Mouse (Mus musculus) ES-CJ7 (cell line): ENCODE measurements around the gene Bcl2l13.

Experiments used
- DNase-seq: peaks from one replicate; pipeline ENCODE4 v3.0.0; 2011; ENCODE audit warnings: low read depth, low spot score

The Bcl2l13 gene

DNA sequence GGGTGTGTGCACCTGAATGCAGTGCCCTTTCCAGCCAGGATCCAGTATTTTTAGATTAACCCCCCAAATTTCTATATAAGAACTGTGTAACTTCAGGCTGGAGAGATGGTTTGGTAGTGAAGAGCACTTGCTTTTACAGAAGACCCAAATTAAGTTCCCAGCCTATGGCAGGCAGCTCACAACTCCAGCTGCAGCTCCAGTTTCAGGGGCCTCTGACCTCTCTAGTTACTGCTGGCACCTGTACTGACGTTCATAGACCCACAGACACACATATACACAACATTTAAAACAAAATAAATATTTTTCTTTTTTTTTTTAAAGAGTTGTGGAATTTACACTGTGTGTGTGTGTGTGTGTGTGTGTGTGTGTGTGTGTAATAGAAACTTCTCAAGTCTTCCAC, 93.4 kb downstream of the Bcl2l13 start:
- DNase-seq = no peak

DNA sequence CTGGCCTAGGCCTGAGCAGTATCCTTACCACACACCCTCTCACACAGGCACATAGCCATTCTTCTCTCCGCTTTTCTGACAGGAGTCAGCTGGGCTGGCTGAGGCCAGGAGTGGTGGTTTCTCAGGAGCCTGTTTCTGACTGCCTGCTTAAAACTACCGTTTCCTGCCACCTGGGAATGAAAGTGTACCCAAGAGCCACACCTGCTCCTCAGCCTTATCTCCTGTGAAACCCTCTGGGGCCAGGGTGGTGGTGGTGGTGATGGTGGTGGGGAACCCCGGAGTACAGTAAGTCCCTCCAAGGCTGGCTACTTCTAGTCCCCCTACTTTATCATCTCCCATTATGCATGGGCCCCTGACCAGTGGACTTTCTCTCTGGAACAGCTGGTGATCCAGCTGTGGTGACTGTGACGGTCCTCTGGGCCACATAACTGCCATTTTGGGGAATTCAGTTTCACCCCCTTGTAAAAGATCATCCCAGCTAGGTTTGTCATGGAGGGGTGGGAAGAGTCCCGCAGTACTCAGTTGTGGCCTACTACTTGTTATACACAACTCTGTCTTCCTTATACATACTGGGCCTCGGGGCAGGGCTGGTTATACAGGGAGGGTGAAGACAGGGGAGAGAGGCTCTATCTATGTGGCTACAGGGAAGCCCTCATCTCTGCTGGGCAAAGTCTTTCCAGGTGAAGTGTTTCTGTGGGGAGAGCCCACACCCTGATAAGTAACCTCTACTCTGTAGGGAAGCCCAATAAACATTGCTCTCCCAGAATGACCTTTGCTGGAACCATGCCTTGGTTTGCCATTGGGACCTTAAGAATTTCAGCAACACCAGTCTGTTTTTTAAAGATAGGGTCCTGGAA, 94.7 kb downstream of the Bcl2l13 start:
- no peak for DNase-seq

DNA sequence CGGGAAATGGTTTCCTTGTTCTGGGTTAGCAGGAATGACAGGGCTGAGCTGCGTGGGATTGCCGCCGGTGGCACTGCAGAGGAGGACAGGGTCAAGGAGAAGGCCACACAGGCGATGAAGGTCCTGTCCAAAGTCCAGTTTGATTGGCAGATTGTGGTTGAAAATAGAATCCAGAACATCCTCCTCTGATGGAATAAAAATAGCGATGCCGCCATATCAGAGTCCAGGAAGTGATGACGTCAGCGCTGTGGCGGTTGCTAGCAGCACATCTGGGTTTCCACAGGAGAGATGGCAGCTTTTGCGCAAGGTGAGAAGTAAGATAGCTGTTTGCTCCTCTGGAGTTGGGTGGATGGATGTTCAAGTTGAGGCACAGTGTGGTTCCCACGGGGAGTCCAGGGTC, 96.6 kb downstream of the Bcl2l13 start:
- DNase-seq = no peak

DNA sequence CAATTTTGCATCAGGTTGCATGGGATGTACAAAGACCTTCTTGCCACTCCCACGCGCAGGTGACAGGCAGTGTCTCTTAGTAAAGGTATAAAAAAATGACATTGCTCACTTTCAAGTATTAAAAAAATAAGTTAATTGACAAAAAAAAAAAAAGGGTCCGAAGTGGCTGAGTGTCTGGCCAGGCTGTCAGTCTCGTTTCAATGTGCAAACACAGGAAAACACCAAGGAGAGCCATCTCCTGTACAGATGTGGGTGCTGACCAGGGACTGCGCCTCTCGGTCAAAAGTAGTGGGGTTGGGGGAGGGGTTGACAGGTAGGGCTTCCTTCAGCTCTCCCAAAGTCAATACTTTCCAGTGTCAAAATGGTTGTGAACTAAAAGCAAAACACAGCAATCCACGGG, 97.7 kb downstream of the Bcl2l13 start:
- no peak for DNase-seq

DNA sequence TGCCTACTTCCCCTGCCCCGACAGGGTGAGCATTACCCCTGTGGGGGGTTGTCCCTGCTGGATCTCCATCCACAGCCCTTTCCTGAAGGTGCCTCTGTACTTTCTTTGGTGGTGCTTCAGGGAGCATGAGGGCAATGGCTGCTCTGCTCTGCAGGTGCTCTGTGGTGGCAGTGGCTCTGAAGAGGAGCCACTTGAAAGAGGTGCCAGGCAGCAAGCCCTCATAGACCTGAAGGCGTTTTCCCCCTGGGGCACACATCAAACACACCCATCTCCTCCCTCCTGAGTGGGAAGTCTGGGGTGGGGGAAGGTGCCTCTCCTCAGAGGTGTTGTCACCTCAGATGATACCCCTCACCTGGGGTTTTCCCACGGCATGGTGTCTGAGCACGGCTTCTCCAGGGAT, 98.2 kb downstream of the Bcl2l13 start:
- no peak for DNase-seq

DNA sequence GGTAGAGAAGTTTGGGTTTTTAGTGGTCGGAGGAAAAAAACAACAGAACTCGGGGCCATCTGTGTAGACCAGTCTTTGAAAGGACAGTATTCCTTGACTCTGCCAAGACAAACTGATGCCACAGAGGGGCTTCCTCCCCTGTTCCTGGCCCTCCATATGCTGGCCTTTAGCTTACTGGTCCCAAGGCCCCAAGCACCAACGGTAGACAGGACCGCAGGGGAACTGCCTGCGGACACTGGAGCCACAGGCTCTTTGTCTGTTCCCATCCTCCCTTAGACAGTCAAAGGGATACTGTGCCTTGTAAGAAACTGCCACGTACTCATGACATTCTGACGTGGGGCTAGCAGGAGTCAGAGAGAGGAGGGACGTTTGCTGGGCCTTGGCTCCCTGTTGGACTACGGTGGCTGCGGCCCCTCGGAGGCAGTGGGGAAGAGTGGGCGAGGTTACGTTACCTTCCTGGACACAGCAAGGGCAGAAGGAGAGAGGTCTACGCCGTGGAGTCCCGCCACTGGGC, 101.1 kb downstream of the Bcl2l13 start:
- no peak for DNase-seq

DNA sequence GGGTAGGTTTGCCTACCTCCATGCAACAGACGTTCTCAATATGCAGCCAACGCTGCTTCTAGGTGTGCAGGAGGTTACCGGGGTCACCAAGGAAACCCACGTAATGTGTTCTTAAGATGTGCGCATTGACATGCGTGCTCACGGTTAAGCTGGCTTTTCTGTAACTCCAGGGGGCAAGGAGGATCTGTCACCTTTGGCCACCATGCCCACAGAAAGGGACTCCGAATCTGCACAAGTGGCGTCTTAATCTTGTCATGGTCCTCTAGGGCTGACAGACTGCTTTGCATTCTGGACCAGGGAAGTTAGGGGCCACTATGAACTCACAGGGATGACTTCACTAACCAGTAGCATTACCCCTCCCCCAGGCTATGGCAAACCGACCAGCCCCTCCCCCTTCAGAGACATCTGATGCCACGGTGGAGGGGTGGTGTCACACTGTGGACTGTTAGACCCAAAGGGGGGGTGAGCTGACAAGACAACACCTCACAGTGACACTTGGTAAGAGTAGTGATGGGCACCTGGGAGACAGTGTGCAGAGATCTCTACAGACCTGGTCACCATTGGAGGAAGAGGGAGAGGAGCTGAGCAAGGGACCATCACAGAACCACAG, 102.1 kb downstream of the Bcl2l13 start:
- DNase-seq = no peak

DNA sequence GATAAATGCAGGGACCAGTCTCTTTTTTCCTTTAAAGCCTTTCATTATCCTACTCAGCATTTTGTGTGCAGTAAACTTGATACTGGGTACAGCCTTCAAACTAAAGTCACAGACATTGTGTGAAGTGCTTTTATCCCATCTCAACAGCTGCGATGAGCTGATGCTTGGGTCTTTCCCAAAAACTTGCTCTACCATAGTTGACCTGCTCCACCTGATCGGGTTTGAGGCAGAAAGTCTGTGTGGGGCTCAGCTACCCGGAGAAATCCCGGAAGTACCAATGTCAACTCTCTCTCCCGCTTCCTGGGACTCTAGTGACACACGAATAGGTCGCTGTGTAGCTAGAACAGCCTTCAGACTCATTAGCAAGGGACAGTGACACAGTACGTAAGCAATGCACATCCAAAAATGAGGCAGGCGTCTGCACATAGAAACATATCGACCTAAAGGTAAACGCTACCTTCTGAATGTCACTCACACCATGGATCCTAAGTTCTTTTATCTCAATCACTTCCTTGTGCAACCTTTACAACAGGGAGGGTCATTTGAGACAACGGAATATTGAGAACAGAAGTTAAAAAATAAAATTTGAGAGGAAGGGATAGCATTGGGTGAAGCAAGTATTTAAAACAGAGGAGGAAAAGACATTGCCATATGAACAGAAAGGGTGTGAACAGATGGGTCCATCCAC, 102.9 kb downstream of the Bcl2l13 start:
- DNase-seq = no peak

DNA sequence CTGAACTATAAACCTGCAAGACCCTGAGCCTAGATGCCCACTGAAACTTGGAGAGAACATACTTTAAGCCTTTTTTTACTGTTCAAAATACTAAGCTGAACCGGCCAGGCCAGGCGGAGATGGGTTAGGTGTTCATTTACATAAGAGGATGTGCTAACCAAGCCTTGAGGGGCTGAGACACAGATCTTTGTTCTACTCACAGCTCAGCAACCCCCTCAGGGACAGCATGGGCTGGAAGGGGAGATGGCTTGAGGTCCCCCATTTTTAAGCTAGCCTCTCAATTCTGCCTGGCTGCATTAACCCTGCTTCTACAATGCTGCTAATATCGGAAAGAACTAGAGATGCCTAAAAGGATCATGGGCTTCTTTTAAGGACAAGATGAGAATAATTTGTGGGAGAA, 103.8 kb downstream of the Bcl2l13 start:
- DNase-seq = peak; percentile 35

DNA sequence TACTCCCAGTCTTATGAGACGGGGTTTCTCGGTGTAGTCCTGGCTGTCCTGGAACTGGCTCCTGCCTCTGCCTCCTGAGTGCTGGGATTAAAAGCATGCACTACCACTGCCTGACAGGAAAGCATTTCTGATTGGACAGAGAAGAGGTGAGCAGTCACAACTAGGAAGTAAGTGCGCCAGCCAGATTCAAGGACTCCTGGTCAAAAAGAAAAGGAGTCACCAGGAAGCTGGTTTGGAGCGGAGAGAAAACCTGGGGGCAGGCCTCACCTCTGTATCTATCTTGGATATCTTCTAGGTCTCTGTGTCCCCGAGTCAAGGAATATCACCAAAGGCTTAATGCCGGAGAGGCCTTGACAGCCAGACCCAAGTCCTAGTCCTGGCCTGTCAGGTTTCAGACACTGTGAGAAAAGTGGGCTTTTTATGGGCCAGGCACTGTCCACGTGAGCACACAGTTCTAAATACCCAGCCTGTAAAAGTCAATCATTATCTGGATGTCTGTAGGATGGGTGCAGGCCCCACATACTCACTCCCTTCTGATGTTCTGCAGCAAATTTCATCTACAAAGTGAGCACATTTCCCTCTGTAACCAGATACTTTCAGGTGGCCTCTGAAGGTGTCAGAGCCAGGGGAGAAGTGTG, 104.6 kb downstream of the Bcl2l13 start:
- no peak for DNase-seq

DNA sequence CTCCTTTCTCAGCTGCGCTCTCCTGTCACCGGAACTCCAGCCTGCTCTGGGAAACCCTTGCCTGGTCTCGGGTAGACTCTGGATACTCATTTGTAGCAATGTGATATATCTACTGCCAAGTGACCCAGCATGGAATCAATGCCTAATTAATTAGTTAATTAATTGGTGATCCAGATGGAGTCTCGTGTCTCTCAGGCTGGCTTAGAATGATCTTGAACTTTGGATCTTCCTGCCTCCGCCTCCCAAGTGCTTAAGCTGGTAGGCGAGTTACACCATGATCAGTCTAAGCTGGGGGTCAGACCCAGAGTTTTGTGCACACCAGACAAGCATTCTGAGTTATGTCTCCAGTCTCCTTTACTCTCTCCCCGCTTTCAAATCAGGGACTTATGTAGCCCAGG, 105.1 kb downstream of the Bcl2l13 start:
- DNase-seq = no peak

DNA sequence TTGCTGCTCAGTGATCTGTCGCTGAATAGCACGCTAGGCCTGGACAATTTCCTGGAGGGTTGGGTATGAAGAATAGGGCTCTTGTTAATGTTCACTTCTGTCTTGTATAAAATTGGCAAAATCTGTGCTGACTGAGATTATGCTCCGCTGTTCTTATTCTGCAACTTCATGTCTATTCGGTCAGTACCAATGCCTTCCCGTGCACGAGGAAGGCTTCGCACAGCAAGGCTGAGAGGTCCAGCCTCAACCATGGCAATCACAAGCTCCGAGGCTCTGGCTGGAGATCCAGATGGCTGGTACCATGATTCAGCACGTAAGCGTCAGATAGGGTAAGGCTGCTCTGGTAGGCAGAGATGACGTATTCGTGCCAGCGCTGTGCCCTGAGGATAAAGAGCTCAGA, 105.6 kb downstream of the Bcl2l13 start:
- no peak for DNase-seq
